ENCODE assay signal across 35 mouse cellular contexts in the genomic region with DNA sequence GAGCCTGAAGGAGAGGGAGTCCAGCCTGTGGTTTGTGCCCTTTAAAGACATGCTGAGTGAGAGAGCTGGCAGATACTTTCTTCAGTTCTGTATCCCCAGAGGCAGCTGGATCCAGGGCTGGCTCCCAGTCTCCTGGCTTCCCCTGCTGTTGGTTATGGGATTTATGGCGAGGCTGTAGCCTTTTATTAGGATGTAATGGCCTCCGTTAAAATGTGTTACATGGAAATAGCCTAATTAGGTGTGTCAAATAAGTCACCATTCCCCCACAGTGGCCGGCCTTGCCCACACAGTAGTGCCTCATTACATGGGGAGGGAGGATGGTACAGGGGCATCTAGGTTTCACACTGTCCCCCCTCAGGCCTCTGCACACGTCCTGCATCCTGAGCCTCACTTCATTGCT.
"Had no signal": no experiment of that assay in that cellular context is flagged by ENCODE, and none has a peak within 500 bp of the region (broad histone marks: within the 10 kb centered on the region; RNA-seq: fewer than 3 reads in every experiment).

No protein-coding gene starts in this region.

- DNase-seq: heart, postnatal 10 days; heart, postnatal 14 days; heart, postnatal 36 days; heart, postnatal 4 days; kidney, adult 11 months; kidney, adult 18-20 months; kidney, adult 2 months; kidney, adult 8-10 months; kidney, adult 9 months; kidney, postnatal 10 days; kidney, postnatal 14 days; kidney, postnatal 25 days; kidney, postnatal 36 days; kidney, postnatal 4 days; layer of hippocampus, adult 9-11 months; layer of hippocampus, postnatal 36 days had no signal

- ATAC-seq: hindbrain, embryonic 16.5 days; hindbrain, postnatal 0 days; inflammation-experienced regulatory T-cells, adult 6 months; intestine, embryonic 15.5 days; intestine, embryonic 16.5 days; intestine, postnatal 0 days had no signal

- H3K4me3 ChIP-seq: heart, embryonic 10.5 days; heart, embryonic 12.5 days; heart, embryonic 13.5 days; heart, embryonic 15.5 days; hindbrain, embryonic 10.5 days; hindbrain, embryonic 12.5 days; hindbrain, embryonic 13.5 days; hindbrain, embryonic 15.5 days; intestine, embryonic 15.5 days; kidney, embryonic 15.5 days; layer of hippocampus, adult 2 months had no signal

- H3K4me2 ChIP-seq: heart, embryonic 11.5 days; heart, embryonic 12.5 days; heart, embryonic 13.5 days; heart, embryonic 15.5 days; hindbrain, embryonic 12.5 days; hindbrain, embryonic 13.5 days; hindbrain, embryonic 14.5 days; hindbrain, embryonic 15.5 days; intestine, embryonic 15.5 days; kidney, embryonic 15.5 days had no signal

- H3K27me3 ChIP-seq: hindbrain, embryonic 15.5 days; intestine, embryonic 15.5 days had no signal

- H3K36me3 ChIP-seq: heart, embryonic 10.5 days; heart, embryonic 12.5 days; heart, embryonic 13.5 days; heart, embryonic 15.5 days; hindbrain, embryonic 10.5 days; hindbrain, embryonic 12.5 days; hindbrain, embryonic 13.5 days; hindbrain, embryonic 15.5 days; intestine, embryonic 15.5 days; kidney, embryonic 15.5 days had no signal

- H3K9me3 ChIP-seq: heart, embryonic 10.5 days; heart, embryonic 12.5 days; heart, embryonic 13.5 days; heart, embryonic 15.5 days; hindbrain, embryonic 10.5 days; hindbrain, embryonic 12.5 days; hindbrain, embryonic 13.5 days; hindbrain, embryonic 15.5 days; intestine, embryonic 15.5 days; kidney, embryonic 15.5 days had no signal

- H3K9ac ChIP-seq: heart, embryonic 12.5 days; heart, embryonic 13.5 days; heart, embryonic 15.5 days; hindbrain, embryonic 12.5 days; hindbrain, embryonic 13.5 days; hindbrain, embryonic 14.5 days; hindbrain, embryonic 15.5 days; intestine, embryonic 15.5 days; kidney, embryonic 15.5 days had no signal

- H3K27ac ChIP-seq: heart, embryonic 10.5 days; heart, embryonic 13.5 days; heart, embryonic 15.5 days; hindbrain, embryonic 10.5 days; hindbrain, embryonic 12.5 days; hindbrain, embryonic 13.5 days; hindbrain, embryonic 14.5 days; hindbrain, embryonic 15.5 days; hindbrain, postnatal 0 days; intestine, embryonic 15.5 days; kidney, embryonic 15.5 days; kidney, postnatal 0 days; layer of hippocampus, adult 2 months had no signal
